Mouse (Mus musculus) regulatory T cell (primary cell): ENCODE results near the gene Krt81.

ENCODE experiments used
- in situ Hi-C: fragments of 300-600 bp; cut with MboI, MseI; formaldehyde crosslinking; loops from one replicate; pipeline ENCODE4 v1.15.1; 2025; ENCODE audit warnings: high pct_unique_total_duplicates

Krt81 gene

DNA sequence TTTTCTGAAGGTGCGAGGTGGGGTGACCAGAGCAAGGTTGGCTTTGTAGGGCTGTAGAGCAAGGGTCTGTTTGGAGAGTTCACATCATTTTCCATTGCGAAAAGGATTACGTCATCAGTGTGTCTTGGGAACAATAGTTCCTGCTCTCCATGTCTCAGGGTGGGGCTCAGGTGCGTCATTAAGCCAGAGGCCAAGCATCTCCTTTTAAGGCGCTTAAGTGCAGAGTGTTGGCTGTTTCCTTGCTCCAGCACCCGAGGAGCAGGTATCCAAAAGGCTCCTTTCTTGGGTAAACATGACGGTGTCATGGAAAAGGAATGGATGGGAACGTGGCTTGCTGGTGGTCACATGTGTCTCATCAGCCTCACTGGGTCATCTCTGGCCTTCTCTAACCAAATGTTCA lies 8.8 kb downstream of the Krt81 start:
- in situ Hi-C loops: loop anchor here (5.0 kb wide), 1 partner anchor 38 kb away; the partner anchor contains the start of gene Krt83

DNA sequence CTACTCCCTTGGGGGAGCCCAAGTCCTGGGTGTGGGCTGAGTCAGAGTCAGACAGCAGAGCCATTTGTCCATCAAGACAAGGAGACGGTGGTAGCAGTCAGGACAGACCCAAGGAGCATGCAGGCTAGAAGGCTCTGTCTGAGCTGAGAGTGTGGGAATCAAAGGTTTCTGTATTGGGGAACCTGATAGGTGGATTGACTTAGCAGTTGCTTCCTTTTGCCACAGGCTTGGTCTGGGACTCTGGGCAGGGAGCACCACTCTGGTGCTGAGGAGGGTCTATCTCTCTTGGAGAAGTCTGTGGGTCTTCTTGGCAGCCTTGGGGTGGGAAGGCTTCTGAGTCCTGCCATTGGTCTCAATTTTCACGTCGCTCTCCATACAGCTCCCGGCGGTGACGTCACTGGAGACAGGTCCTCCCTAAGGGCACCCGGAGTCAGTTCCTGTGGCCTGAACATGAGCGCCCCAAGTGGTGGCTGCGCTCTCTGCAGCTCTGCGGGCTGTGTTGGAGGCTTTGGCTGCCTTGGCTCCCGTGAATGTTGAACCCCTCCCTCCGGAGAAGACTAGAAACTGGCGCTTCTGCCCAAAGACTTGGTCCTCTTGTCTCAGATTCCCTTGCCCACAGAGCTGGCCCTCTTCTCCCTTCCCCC lies 10.3 kb downstream of the Krt81 start:
- in situ Hi-C loops: no loop called here

DNA sequence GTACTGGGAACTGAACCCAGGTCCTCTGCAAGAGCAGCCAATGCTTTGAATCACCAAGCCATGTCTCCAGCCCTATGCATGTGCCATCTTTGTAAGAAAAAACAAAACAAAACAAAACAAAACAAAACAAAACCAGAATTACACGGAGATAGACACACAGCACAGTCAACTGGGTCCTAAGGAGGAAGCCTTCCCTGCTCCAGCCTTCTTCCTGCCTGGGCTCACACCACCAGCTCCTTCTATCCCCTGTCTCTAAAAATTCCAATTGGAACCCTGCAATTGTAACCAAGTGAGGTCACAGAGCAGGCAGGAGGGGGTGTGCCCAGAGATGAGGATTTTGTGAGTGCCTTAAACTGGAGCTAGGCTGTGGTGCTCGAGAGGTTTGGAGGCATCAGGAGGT lies 16.1 kb downstream of the Krt81 start, which contains the start of gene Krt88:
TSS of gene Krt88 (plus strand) at position 301 of the 400 bp plus-strand sequence.
- in situ Hi-C loops: no loop called here

DNA sequence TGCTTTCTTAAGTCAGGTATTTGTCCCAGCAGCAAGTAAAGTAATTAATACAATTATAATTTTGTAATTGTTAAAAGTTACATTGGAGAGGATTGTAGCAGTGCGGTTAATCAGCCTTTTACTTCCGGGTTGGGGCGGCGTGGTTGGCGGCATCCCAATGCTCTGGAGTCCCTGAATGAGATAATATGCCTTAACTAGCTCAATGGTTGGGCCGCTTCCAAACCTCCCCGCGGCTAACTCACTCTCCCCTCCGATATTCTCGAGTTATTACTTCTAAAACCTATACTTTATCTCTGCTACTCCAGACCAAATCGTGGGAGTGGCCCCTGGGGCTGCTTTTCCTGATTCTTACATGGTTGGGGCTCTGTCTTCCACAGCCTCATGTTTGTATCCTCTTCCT lies 17.0 kb downstream of the Krt81 start:
- in situ Hi-C loops: no loop called here

DNA sequence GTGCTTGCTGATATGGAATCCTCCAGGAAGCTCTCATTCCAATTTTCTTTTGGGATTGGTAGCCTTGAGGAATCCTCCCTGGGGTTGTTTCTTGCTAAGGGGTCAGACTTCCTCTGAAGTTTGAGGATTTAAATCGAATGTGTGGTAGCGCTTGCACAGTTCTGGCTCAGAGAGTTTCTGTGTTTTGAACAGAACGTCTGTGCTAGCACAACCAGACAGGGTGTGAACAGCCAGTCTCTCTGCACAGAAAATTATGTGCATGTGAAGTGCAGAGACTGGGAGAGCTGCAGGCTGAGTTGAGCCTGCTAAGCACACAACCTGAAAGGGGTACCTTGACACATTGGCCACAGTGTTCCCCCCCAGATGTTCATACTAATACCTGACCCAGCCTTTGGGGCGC lies 22.7 kb downstream of the Krt81 start:
- in situ Hi-C loops: no loop called here

DNA sequence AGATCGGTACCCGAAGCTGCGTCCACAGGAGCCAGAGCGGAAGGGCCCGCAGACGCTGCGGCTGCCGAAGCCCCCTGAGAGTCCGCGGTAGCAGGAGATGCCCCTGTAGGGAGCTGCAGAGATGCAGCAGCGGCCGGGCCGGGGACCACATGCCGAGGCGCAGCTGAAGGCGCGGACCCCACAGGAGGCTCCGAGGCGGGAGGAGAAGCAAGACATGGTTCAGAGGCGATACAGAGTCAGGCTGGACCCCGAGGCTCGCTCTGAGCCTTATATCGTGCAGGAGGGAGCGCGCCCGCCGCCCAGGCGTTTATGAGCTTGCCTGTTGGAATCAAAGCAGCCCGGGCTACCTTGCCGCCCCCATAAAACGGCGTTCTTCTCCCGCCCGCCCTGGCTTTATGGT lies 25.0 kb downstream of the Krt81 start, which contains the start of gene Krt87:
TSS of gene Krt87 (minus strand) at position 250 of the 400 bp plus-strand sequence.
- in situ Hi-C loops: no loop called here

DNA sequence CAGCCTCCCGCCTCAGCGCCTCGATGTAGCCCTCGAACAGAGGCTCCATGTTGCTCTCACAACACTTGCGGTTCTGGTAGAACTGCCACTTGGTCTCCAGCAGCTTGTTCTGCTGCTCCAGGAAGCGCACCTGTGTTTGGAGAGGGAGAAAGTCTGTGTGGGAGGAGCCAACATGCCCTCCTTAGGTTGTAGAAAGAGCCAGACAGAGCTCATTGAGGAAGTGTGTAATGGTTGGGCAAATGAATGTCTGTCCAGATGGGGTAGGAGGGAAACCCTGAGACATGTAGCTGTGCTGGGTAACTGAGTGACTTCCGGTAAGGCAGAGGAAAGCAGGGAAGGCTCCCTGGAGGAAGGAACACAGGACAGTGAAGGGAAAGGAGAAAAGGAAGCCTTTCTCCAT lies 26.9 kb downstream of the Krt81 start:
- in situ Hi-C loops: no loop called here

DNA sequence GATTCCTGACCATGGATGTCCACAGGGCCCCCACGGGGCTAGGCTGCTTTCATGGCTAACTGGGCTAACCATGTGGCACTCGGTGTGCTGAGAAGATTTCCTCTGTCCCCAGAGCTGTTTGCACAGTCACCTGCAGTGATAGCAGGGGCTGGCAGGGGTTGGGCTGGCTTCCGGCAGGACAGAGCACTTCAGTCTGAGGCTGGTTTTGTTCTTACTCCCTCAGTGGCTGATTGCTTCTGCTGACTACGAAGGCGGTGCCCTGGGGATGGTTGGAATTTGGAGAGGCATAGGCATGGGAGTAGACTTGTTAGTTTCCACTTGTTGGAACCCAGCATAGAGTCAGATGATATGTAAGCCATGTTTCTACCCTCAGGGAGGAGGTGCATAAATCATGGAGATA lies 38.6 kb downstream of the Krt81 start:
- in situ Hi-C loops: no loop called here

DNA sequence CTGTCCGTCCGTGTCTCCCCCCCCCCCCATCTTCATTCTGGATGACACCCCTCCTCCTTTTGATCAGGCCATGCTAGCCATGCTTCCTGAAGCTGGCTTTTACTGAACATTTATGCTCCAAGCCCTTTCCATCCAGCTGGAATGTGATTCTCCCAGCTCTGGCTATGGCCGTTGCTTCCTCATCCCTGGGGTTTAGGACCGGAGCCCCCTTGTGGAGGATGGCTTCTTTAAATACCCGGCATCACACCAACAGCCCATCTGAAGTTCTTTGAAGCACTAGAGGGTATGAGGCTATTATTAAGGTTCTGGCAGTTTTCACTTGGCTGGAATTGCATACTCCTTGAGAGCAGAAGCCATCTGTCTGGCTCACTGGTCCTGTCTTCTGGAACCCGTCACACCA lies 42.6 kb downstream of the Krt81 start:
- in situ Hi-C loops: no loop called here

DNA sequence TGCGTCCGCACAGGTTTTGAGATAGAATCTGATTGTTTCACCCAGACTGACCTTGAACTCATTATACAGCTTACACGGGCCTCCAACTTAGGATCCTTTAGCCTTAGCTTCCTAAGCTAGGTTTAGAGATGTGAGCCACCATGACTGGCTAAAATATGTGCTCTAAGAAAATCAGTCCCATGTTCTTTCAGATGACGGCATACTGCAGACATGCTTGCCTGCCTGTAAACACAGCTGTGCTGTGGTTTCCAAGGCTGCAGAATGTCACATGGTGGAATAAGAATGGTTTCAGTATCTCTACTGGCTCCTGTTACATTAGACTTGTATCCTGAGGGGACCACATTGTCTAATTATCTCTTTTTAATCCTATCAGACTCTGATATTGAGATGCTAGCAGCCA lies 44.6 kb downstream of the Krt81 start:
- in situ Hi-C loops: no loop called here

DNA sequence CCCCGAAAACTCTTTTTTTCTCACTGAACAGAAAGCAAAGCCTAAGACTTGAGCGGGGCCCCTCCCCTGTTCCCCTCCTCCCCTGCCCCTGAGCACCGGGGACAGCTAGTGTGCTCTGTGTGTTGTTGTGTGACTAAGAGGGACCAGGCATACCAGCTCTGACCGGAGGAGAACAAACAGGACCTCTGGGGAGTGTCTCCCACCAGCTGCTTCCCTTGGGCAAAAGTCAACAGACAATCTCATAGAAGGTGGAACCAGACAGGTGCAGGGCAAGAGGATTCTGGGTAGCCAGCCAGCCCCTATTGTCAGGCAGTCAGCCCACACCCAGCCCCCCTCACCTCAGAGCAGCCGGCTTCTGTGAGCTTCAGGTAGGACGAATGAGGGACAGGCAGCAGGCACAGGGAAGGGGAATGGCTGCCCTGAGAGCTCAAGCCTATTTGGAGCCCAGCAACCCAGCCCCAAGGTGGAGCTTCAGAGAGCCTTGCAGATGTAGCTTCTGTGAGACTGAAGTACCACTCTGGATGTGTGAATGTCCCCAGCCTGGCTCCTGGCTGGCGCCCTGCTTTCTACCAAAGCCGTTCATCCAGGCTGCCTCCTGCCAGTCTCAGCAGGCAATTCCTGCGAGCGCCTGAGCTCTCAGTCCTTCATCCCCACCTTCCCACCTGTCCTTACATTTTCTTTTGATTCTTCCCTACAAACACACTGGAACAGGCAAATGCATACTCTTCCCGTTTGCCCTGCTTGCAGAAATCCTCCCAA lies 48.6 kb downstream of the Krt81 start:
- in situ Hi-C loops: no loop called here

DNA sequence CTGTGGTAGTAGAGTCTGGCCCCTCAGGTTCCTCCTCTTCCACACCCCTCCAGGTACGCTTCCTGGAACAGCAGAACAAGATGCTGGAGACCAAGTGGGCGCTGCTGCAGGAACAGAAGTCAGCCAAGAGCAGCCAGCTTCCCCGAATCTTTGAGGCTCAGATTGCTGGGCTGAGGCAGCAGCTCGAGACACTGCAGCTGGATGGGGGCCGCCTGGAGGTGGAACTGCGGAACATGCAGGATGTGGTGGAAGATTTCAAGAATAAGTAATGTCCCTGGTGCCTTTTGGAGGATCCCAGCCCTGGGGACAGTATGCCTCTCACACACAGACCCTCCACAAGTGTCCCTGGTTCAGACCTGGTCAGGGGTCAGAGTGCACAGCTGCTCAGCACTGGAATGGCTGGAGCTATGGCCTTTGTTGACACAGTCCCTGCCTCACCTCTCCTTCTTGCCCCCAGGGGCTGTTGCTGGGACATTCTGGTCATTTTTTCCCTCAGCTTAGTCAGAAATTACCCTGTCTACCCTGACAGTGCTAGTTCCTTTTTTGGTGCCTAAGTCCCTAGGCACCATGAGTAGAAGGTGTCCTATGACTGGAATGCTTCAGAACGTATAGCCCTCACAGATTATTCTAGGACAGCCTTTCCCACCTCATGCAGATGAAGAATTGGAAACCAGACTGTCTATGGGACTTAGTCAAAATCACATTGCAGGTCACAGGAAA lies 49.5 kb downstream of the Krt81 start:
- in situ Hi-C loops: no loop called here

DNA sequence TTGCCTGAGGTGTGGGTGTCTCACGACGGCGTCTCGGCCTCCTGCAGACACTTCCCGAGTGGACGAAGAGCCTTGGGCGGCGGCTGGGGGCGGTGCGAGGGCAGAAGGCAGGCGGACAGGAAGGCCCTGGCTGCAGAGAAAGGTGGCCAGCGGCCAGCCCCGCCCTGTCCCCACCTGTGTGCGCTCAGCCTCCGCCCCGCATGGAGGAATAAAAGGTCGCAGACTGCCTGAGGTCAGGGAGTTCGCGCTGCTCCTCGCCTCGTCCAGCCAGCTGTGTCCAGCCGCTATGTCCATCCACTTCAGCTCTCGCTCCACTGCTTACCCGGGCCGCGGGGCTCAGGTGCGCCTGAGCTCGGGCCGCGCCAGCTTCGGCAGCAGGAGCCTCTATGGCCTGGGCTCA lies 51.4 kb downstream of the Krt81 start:
- in situ Hi-C loops: no loop called here

DNA sequence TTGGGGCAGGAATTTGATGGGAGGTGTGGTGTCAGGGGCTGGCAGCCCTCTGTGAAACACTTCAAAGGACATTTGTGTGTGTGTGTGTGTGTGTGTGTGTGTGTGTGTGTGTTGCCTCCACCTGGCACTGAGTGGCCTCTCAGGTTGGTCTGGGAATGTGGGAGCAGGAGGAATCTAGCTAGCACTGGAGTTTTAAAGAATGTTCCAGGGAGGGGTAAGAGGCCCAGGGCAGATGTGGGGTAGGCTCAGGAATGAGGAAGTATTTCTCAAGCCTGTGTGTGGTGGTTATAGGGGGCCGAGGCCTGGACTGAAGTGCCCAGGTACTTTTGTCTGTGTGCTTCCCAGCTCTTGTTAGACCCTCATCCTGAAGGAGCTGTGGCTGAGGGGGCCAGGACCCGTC lies 52.8 kb downstream of the Krt81 start, which contains the start of gene Krt7:
TSS of gene Krt7 (plus strand) at position 269 of the 400 bp plus-strand sequence.
- in situ Hi-C loops: no loop called here
